Mouse (Mus musculus): ENCODE results near the gene Ddx47. TPM values are rescaled to one million over a fixed set of nuclear protein-coding genes. Genes with fewer than 3 reads are reported as not detected.

Ddx47 gene
- polyA plus RNA-seq, 1 experiment: 20.2 TPM

DNA sequence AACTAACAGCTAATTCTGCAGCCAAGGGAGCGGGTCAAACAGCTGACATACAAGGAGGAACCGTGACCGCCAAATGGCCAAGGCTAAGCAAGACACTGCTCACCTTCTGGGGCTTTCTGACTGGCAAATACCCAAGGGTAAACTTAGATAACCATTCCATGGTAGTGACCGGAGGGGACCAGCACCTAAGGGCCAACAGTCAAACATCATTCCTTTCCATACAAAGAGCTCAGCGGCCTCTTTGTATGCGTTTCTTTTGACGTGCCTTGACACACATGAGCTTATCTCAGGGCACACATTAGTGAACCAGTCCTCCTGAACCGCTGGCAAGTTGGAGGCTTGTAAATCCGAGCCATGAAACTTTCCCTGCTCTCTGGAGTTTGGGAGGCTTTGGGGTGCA lies 35.9 kb downstream of the Ddx47 start:
- Histone ChIP-seq H3K4me1 (ENCODE audit: control insufficient read depth, insufficient read depth, insufficient read length, low read length) (peaks cover 5% of the 10 kb centered on the region), H3K27ac (ENCODE audit: insufficient read depth, low read depth, low read length) (no peak overlapping the region), H3K4me3 (ENCODE audit: low read depth, low read length) (no peak overlapping the region), H3K27me3 (ENCODE audit: control insufficient read depth, insufficient read depth, low read length) (no peaks in the 10 kb centered on the region; the same call in 1 of the 2 replicates), H3K36me3 (ENCODE audit: control insufficient read depth, insufficient read depth, low read length) (no peaks in the 10 kb centered on the region)
- TF ChIP-seq POLR2A (IDR thresholded peaks at IDR 0.05; ENCODE audit: low read depth, low read length) (no peak), CTCF (IDR thresholded peaks at IDR 0.05; ENCODE audit: extremely low read depth, insufficient read length, insufficient replicate concordance, low read depth, low read length) (no peak)
- WGBS: 54% methylated on average over 9 of the region's 9 CpGs

DNA sequence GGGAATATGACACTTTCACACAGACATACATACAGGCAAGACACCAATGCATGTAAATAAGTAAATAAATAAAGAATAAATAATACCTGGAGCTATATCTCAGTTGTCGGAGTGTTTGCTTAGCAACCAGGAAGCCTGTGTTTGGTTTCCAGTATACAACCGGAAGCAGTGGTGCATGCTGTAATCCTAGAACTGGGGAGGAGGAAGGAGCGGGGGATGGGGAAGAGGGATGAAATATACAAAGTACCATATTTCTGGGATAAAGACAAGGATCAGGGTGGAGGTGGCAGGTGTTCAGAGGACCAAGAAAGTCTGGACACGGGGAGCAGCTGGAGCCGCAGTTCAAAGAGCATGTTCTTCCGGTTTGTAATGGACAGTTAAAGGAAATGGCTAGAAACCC lies 37.1 kb downstream of the Ddx47 start:
- Histone ChIP-seq H3K4me1 (ENCODE audit: control insufficient read depth, insufficient read depth, insufficient read length, low read length) (peaks cover 5% of the 10 kb centered on the region), H3K36me3 (ENCODE audit: control insufficient read depth, insufficient read depth, low read length) (no peaks in the 10 kb centered on the region), H3K27ac (ENCODE audit: insufficient read depth, low read depth, low read length) (no peak overlapping the region), H3K27me3 (ENCODE audit: control insufficient read depth, insufficient read depth, low read length) (no peaks in the 10 kb centered on the region; the same call in 1 of the 2 replicates), H3K4me3 (ENCODE audit: low read depth, low read length) (no peak overlapping the region)
- no peak for TF ChIP-seq POLR2A (IDR thresholded peaks at IDR 0.05; ENCODE audit: low read depth, low read length)
- no peak for TF ChIP-seq CTCF (IDR thresholded peaks at IDR 0.05; ENCODE audit: extremely low read depth, insufficient read length, insufficient replicate concordance, low read depth, low read length)
- 58% methylated on average over 6 of the region's 6 CpGs for WGBS

DNA sequence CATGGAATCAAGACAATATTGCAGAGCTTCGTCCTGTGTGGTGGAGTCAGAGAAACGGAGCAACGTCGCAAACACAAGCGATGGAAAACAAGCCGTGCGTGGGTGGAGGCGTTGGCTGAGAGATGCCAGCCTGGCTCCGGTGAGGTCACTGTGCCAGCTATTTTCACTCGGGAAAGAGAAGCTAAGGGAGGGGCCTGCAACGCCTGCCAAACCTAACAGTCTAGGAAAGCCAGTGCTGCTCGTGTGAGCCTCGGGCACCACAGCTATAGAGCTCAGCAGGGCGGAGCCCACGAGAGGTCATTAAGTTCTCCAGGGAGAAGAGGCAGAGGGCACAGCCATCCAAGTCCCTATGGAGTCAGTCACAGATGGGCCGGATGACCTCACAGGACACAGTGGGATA lies 37.5 kb downstream of the Ddx47 start:
- Histone ChIP-seq H3K4me1 (ENCODE audit: control insufficient read depth, insufficient read depth, insufficient read length, low read length) (peaks cover 5% of the 10 kb centered on the region), H3K4me3 (ENCODE audit: low read depth, low read length) (no peak overlapping the region), H3K36me3 (ENCODE audit: control insufficient read depth, insufficient read depth, low read length) (no peaks in the 10 kb centered on the region), H3K27ac (ENCODE audit: insufficient read depth, low read depth, low read length) (no peak overlapping the region), H3K27me3 (ENCODE audit: control insufficient read depth, insufficient read depth, low read length) (no peaks in the 10 kb centered on the region; the same call in 1 of the 2 replicates)
- 55% methylated on average over 16 of the region's 16 CpGs for WGBS
- 0 out of 2 replicates have a peak, but pooled peaks have one; percentile 11 for TF ChIP-seq POLR2A (IDR thresholded peaks at IDR 0.05; ENCODE audit: low read depth, low read length)
- no peak for TF ChIP-seq CTCF (IDR thresholded peaks at IDR 0.05; ENCODE audit: extremely low read depth, insufficient read length, insufficient replicate concordance, low read depth, low read length)

DNA sequence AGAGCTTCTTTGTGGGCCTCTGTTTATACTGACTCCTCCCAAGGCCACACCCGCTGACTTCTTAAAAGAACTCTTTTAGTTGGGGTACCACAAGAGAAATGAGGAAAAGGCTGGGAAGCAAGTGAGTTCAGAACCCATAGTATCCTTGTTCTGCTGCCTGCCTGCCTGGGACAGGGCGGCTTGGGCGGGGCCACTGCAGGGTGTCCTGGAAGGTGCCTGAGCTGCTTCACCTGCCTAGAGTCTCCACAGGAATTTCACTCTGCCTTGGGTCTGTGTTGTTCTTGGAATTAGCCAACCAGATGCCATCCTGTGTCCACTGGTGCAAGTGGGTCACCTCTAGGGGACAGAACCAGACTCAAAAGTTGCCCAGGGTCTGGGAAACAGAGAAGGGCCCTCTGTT lies 42.4 kb downstream of the Ddx47 start:
- WGBS: 69% methylated on average over 3 of the region's 3 CpGs
- Histone ChIP-seq H3K36me3 (ENCODE audit: control insufficient read depth, insufficient read depth, low read length) (no peaks in the 10 kb centered on the region), H3K27ac (ENCODE audit: insufficient read depth, low read depth, low read length) (no peak overlapping the region), H3K4me1 (ENCODE audit: control insufficient read depth, insufficient read depth, insufficient read length, low read length) (peaks cover 4% of the 10 kb centered on the region), H3K27me3 (ENCODE audit: control insufficient read depth, insufficient read depth, low read length) (no peaks in the 10 kb centered on the region), H3K4me3 (ENCODE audit: low read depth, low read length) (no peak overlapping the region)
- TF ChIP-seq CTCF (IDR thresholded peaks at IDR 0.05; ENCODE audit: extremely low read depth, insufficient read length, insufficient replicate concordance, low read depth, low read length) (no peak), POLR2A (IDR thresholded peaks at IDR 0.05; ENCODE audit: low read depth, low read length) (no peak)

DNA sequence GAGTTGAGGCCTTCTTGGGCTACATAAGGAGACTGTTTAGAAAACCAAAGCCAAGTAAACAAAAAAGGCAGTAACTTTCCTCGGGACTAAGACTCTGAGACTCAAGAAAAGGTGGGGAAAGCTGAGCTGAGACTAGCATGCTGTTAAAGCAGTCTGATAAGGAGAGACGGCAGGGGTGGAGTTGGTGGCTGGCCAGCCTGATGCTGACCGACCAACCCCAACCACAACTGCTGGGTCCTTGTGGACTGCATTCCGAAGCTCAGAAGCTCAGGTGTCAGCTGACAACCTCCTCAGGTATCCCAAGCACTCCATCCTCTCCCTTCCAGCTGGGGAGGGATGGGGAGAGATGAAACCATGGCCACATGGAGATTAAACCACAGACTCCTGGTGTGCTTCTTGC lies 44.5 kb downstream of the Ddx47 start:
- H3K4me3 ChIP-seq (ENCODE audit: low read depth, low read length): no peak overlapping the region
- TF ChIP-seq POLR2A (IDR thresholded peaks at IDR 0.05; ENCODE audit: low read depth, low read length) (no peak), CTCF (IDR thresholded peaks at IDR 0.05; ENCODE audit: extremely low read depth, insufficient read length, insufficient replicate concordance, low read depth, low read length) (no peak)
- 30% methylated on average over 4 of the region's 4 CpGs for WGBS
- no peaks in the 10 kb centered on the region for H3K27me3 ChIP-seq (ENCODE audit: control insufficient read depth, insufficient read depth, low read length)
- H3K4me1 ChIP-seq (ENCODE audit: control insufficient read depth, insufficient read depth, insufficient read length, low read length): no peaks in the 10 kb centered on the region
- no peak overlapping the region for H3K27ac ChIP-seq (ENCODE audit: insufficient read depth, low read depth, low read length)
- no peaks in the 10 kb centered on the region for H3K36me3 ChIP-seq (ENCODE audit: control insufficient read depth, insufficient read depth, low read length)

DNA sequence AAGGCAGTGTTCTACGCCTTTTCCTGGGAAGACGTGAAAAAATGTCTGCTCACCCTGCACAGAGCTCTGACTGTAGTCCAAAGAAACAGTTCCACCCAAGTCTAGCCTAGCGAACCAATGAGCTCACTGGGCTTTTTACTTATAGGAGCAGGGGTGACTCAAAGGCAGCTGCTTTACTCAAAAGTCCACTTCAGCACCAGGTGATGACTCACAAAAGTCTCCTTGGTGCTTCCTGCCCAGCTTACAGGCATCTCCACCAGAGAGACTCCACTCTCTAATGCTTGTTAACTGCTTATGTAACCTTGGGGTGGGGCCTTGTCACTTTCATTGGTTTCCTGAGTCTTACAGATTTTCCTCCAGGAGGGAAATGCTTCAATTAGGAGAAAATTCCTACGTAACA lies 49.3 kb downstream of the Ddx47 start:
- H3K27me3 ChIP-seq (ENCODE audit: control insufficient read depth, insufficient read depth, low read length): no peaks in the 10 kb centered on the region
- H3K4me1 ChIP-seq (ENCODE audit: control insufficient read depth, insufficient read depth, insufficient read length, low read length): 0 out of 2 replicates have a peak, but pooled peaks cover 4% of the 10 kb centered on the region
- H3K27ac ChIP-seq (ENCODE audit: insufficient read depth, low read depth, low read length): peak overlapping the region; percentile 75
- TF ChIP-seq CTCF (IDR thresholded peaks at IDR 0.05; ENCODE audit: extremely low read depth, insufficient read length, insufficient replicate concordance, low read depth, low read length) (no peak), POLR2A (IDR thresholded peaks at IDR 0.05; ENCODE audit: low read depth, low read length) (no peak)
- H3K36me3 ChIP-seq (ENCODE audit: control insufficient read depth, insufficient read depth, low read length): no peaks in the 10 kb centered on the region
- WGBS: 85% methylated on average over 4 of the region's 4 CpGs
- H3K4me3 ChIP-seq (ENCODE audit: low read depth, low read length): no peak overlapping the region

DNA sequence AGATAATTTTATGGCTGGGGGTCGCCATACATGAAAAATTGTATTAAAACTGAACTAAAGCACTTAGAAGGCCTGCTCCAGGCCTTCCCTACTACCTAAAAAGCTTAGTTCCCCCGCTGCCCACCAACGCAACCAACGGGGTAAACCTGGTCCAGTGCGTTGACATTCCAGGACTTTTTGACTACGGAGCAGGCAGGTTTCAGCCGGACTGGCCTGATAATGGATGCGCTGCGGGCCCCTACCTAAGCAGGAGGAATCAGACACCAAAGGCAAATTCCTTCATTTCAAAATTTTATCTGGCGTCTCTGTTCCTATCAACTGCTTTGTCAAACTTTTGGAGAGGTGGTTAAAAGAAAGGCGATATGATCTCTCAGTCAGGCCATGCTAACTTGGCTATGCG lies 53.2 kb downstream of the Ddx47 start:
- Histone ChIP-seq H3K4me1 (ENCODE audit: control insufficient read depth, insufficient read depth, insufficient read length, low read length) (0 out of 2 replicates have a peak, but pooled peaks cover 4% of the 10 kb centered on the region), H3K27ac (ENCODE audit: insufficient read depth, low read depth, low read length) (0 out of 2 replicates have a peak overlapping the region, but pooled peaks have one; percentile 42), H3K27me3 (ENCODE audit: control insufficient read depth, insufficient read depth, low read length) (no peaks in the 10 kb centered on the region), H3K4me3 (ENCODE audit: low read depth, low read length) (no peak overlapping the region), H3K36me3 (ENCODE audit: control insufficient read depth, insufficient read depth, low read length) (no peaks in the 10 kb centered on the region)
- TF ChIP-seq CTCF (IDR thresholded peaks at IDR 0.05; ENCODE audit: extremely low read depth, insufficient read length, insufficient replicate concordance, low read depth, low read length) (no peak), POLR2A (IDR thresholded peaks at IDR 0.05; ENCODE audit: low read depth, low read length) (no peak)
- 91% methylated on average over 12 of the region's 12 CpGs for WGBS

Data from small intestine, adult 2 months (tissue).